Mouse (Mus musculus) spleen, adult 2 months (tissue): ENCODE results near the gene Snapc4.

Source experiments
- CTCF ChIP-seq: fragments of 200-500 bp; IDR thresholded peaks from 2 replicates; pipeline ENCODE4 v1.5.1; 2011; ENCODE audit warnings: mild to moderate bottlenecking, inconsistent platforms; ENCODE audit not compliant: insufficient read depth, insufficient read length, insufficient replicate concordance; ENCODE audit errors: extremely low read depth
- POLR2A ChIP-seq: fragments of 200-500 bp; IDR thresholded peaks from 2 replicates; pipeline ENCODE4 v1.6.1; 2011; ENCODE audit warnings: low read depth, low read length, inconsistent platforms

- TF ChIP-seq POLR2A (no peak), CTCF (no peak)
Measured at GRCm38 (mm10) chr2:26341510-26341981, 38.9 kb downstream of the Snapc4 start.
